Mouse (Mus musculus) ovary, postnatal 10 days (tissue): Measurements from ENCODE around the gene 1700017B05Rik.
"Not testable (repeated sequence)": the region's sequence is repeated elsewhere in the genome, so short reads cannot be mapped to it uniquely, and the experiment has no call there.

Experiments
- DNase-seq: peaks from one replicate; pipeline ENCODE4 v3.0.0; 2022; ENCODE audit warnings: low spot score

The 1700017B05Rik gene

DNA sequence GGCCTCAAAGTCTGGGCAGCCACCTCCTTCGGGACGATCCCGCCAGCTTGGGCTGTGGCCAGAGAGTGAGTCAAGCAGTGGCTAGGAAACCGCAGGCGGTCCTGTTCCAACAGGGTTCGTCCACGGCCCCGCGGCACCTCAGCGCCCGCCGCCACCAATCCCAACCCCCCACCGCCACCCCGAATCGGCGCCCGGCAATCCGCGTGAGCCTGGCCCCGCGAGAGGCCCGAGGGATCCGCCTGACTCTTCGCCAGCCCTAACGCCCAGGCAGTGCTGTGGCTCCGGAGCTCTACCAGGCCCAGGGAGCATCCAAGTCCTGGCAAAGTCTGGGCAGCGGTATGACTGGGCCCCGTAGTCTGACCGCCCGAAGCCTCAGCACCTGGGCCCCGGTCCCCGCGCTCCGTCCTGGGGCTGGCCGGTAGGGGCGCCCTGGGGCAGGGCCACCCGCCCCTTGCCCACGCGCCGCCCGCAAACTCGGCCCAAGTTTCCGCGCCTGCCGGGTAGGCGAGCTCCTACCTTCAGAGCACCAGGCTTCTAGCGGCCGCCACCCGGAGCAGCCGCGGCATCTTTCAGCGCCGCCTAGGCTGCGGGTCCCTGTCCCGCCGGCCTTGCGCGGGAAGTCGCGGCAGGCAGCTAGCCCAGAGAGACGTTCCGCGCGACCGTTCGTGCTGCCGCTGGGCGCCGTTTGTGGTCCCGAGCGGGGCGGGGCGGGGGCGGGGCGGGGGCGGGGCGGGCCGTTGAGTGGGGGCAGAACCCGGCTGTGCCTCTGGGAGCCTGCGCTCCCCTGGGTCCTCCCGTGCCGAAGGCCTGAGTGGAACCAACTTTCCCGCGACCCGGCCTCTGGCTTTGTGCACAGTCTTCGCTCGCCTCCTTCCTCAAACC is at the start of gene 1700017B05Rik:
1700017B05Rik (minus strand) TSS at position 700 of the 882 bp plus-strand sequence.
- DNase-seq, result peak; percentile 68

DNA sequence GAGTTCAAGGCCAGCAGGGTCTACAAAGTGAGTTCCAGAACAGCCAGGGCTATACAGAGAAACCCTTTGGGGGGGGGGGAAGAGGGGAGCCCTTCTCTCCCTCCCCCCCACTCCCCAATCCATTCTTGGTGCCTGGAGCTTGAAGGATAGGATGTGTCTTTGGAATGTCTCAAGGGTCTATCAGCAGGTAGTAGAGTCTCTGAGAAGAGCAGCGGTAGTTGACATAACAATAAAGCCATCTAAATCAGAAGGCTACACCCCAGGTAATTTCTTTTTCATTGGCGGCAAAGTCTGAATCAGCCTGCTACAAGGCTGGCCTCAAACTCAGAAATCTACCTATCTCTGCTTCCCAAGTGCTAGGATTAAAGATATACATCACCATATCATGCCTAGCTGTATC is 48.5 kb upstream of the 1700017B05Rik start:
- no peak for DNase-seq

DNA sequence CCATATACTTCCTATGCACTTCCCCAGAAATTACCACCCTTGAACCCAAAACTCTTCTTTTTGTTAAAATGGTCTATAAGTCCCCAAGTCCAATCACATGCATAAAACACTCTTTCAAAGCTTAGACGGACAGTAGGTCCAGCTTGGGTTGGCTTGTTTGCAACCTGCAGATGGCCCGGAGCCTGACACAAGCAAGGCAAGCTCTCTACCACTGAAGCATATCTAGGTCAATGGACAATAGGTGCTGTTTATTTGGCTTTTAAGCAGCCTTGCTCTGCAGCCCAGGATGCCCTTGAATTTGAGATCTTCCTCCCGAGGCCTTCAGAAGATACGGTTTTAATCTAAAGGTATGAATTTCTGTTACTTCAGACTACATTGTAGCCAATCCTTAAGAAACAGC is 46.9 kb upstream of the 1700017B05Rik start:
- DNase-seq, result no peak

DNA sequence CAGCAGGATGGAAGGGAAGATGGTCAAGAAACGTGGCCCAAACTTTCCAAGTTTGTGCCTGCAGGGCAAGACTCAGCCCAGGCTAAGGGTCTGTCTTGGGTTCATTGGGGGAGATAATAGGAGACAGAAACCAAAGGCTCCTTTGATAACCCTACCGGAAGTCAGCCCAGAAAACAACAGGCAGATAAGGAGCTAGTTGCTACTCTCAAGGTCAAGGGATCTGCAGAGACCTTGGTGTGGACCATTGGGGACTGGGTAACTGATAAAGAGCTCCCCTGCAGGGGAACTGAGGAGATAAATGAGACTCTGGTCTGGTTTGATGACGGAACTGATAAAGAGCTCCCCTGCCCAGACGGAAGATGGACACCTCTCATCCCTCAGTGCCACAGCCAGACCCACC is 45.0 kb upstream of the 1700017B05Rik start:
- DNase-seq, result no peak

DNA sequence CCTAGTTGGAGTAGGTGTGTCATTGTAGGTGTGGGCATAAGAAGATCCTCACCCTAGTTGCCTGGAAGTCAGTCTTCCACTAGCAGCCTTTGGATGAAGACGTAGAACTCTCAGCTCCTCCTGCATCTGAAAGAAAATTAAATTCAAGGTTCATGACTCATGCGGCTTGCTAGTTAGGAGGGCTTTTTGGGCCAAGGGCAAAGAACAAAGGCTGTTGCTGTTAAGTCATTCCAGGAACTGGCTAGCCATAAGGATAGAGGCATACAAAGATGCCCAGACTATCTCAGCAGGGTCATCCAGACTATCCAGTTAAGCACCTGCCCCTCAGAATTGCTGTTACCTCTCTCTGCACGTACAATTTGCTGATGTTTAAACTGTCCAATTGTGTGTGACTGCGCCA is 42.3 kb upstream of the 1700017B05Rik start:
- not testable (repeated sequence) for DNase-seq

DNA sequence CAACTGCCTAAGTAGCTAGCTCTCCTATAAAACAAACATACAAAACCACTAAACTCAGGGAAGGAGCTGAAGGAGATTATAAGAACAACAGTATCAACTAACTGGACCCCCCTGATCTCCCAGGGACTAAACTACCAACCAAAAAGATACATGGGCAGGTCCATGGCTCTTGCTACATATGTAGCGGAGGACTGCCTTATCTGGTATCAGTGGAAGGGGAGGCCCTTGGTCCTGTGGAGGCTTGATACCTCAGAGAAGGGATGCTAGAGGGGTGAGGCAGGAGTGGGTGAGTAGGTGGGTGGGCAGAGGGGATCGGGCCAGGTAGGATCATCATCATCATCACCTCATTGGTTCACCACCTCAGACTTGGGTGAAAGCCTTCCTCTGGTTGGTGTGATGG is 41.8 kb upstream of the 1700017B05Rik start:
- no peak for DNase-seq

DNA sequence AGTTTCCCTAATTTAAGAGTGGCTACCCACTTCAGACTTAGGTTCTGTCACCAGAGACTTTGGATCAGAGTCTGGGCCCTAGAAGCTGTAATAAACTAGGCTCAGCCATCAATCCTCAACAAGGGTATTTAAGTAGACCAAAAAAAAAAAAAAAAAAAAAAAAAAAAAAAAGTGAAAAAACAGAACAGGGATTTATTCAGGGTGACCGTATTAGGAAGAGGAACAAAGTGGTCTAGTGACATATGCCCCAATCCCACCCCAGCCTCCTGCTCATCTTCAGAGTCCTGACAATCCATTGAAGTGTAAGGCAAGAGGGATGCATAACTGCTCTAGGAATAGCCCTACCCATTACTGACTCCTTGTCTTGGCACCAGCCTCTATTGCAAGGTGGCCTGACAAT is 40.9 kb upstream of the 1700017B05Rik start:
- DNase-seq, result no peak

DNA sequence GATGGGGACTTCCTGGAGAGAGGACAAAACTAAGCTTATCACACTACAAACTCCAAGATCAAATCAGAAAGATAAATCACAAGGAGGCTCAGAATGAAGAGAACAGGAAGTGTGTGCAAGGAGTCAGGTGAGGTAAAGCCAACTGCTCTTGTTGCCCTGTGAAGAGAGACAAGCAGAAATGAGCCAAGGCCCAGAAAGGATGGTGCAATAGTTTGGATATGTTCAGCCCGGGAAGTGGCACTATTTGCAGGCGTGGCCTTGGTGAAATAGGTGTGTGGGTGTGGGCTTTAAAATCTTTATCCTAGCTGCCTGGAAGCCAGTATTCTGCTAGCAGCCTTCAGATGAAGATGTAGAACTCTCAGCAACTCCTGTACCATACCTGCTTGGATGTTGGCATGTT is 38.4 kb upstream of the 1700017B05Rik start:
- no peak for DNase-seq

DNA sequence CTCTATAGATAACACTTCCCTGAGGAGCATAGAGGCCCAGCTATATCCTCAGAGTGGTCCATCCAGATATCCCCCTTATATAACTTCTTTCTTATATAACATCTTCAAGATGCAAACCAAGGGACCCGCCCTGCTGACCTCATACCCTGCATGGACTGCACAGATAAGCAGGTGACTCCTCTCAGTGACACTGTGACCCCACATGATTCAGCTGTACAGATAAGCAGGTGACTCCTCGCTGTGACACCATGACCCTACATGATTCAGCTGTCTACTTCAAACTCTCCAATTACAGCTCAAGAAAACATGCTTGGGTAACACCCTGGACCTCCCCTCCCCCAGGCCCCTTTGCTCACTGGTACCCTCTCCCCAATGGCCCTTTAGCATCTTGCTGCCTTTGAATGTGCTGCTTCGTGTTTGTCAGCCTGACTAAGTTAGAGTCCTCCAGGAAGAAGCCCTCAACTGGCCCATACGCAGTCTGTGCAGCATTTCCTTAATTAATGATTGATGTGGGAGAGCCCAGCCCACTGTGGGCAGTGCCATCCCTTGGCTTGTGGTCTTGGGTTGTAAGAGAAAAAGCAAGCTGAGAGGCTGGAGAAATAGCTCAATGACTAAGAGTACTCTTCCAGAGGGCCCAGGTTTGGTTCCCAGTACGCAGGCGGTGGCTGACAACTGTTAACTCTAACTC is 37.5 kb upstream of the 1700017B05Rik start:
- DNase-seq, result no peak

DNA sequence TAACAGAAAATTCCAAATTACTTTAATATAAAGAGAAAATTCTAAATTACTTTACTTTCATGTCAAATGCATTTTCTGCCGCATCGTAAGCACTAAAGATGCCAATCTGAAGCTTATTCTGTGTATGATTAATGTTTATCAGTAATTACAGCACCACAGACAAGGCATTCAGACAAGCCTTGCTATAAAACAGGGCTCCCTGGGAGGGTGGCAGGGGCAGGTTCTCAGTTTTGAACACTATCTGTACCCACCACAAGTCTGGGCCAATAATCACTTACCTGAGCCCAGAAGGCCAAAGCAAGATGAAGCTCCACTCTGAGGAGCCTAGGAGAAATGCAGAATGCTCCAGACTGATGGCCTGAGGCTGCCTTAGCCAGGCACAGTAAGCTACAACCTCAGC is 35.5 kb upstream of the 1700017B05Rik start:
- DNase-seq, result no peak

DNA sequence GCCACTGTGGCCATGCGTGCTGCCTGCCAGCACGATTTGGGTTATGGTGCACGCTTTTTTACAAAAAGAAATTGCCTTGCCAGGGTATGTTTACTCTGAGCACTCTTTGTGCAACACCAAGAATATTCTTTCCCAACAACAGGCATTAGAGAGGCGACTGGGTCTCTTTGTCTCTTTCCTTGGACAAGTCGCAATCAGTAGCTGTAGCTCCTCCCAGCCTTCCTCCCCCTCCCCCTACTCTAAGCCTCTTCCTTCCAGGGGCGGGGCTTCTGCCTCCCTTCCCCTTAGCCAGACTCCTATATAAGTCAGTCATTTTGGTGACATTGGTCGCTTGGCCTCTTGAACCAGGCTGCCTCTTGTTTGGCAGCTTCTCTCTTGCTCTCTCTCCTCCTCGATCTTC is 33.9 kb upstream of the 1700017B05Rik start:
- no peak for DNase-seq

DNA sequence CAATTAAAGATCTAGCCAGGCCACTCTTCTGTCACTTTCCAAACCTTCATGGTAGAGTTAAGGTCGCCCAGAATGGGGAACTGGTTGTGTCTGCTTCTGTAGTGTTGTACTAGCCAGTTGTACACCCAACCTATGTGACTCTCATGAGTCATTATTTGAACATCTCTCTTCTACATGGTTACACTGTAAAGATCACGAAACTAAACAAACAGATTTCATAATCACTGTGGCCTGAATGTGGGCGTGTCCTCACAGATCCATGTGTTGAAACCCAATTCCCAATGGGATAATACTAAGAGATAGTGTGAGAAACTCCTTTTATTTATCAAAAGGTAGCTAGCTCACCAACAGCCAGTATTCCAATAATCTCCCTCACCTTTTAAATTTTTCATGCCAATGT is 33.3 kb upstream of the 1700017B05Rik start:
- no peak for DNase-seq

DNA sequence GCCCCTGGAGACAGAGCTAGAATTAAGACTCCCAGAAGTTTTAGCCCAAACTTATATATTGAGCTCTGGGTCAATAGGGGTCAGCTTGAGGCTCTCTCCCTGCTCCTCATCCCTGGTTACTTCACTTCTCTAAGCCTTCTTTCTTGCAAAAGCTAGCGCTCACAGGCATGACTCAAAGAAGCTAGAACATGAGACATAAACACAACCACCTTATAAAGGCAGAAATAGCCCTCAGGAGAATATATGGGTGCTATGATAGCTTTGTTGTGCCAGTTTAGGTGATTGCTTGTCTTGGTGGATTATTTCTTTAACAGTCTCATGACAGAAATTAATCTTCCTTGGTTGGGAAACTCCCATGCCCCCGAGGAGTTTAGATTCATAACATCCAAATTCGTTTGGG is 32.5 kb upstream of the 1700017B05Rik start:
- DNase-seq, result no peak

DNA sequence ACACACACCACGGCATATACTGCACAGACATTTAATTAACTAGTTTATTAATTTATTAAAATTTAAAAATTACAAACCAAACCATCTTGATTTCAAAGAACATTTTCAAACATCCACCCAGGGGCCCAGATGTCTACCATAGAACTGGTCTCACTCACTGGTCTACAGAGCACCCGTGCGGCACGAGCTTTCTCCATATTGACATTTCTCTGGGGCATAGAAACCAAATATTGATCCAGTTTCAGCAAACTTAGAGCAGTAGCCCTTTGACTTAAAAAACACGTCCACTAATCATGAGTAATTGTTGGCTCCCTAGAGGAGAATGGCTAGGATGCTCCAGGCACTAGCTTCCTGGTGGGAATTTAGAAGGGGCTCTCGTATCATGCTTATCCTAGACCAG is 24.8 kb upstream of the 1700017B05Rik start:
- DNase-seq, result no peak

DNA sequence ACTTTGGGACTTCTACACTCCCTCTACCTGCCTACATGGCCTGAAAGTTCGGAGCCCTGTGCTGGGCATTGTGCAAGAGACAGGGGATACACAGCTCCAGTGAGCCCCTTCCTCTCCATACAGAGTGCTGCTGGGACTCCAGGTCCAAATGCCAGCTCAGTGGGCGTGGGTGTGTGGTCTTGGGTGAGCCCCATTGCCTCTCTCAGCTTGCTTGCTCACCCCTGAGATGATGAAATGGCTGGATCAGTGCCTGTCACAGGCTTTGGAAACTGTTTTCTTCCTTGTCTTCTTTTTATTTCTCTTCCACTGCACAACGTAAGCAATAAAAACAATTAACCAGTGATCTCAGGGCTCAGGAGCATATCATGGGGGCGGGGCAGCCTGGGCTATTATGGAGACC is 20.9 kb upstream of the 1700017B05Rik start:
- no peak for DNase-seq

DNA sequence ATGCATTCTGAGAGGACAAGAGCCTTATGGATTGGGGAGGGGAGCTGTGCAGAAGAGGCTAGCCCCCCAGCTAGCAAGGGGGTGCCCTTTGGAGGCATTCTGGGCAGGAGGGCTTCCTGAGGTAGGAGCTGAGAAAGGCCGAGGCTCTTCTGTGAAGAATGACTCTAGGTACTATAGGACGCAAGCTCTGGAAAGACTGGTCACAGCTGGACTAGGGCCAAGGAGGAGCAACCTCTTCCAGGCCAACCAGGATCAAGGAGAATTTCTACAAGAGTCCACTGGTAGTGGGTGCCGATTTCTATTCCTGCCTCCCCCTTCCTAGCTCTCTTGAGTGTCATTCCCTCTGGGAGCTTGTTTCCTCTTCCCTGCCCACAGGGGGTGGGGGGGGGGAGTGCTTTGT is 20.3 kb upstream of the 1700017B05Rik start:
- no peak for DNase-seq

DNA sequence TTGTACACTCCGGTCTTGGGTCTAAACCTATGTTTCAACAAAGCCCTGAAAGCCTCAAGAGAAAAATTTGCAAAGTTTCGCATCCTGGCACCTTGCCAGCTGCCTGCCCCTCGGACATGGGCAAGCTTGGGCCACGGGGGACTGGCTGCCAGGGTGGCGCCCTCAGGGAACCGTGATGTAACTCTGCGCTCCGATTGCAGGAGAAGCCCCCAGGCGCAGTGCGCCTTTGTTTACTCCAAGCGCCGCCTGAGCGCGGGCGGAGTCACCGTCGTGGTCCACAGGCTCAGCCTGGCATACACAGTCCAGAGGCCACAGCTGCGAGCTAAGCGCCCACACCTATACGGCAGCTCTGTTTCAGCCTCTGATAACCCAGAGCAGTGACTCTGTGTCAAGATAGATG is 19.1 kb upstream of the 1700017B05Rik start:
- no peak for DNase-seq

DNA sequence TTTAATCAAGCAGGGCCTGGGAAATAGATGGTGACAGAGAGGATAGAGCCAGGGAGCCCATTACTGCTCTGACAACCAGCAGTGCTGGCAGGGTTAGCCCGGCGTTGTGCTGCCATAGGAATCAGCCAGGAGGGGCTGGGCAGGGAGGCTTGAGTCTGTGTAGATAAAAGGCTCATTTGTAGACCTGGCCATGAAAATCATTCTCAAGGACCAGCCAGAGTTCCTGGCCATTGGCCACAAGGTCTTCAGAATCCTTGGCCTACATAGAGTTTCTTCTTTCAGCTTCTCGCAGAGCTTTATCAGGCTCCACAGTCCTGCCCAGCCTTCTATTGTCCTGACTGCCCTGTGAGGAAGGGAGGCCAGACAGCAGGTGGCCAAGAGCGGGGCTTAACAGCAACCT is 17.0 kb upstream of the 1700017B05Rik start:
- no peak for DNase-seq

DNA sequence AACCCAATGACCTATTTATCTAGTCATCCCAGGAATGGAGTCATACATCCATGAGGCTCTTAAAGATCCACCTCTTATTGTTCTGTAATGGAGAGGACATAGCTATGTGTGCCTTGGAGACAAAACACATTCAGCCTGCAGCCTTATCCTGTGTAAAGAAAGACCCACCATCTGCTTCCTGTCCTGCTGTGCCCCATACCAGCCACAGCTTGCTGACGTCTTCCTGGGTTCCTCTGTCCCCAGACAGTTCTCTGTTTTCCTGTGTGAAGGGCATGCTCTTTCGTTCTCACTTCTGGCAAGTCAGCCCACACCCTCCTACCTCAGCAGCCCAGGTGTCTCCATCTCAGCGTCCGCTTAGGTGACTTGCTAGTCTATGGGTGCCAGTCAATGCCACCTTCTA is 15.9 kb upstream of the 1700017B05Rik start:
- no peak for DNase-seq

DNA sequence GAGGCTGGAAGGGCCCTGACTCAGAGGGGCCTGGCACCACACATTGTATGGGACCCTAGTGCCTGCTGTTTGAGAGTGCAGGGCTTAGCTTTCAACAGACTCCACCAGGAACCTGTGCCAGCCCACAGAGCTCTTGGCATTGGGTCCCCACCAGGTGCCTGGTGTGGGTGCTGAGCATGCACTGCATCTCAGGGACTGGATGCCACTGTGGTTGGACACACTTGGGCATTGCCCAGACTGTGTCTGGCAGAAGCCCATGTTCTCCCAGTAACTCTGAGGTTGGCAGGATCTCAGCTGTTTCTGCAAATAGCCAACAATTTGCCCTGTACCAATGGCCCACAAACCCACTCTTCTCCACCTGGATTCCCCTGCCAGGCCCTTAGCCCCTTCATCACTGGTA is 13.9 kb upstream of the 1700017B05Rik start:
- DNase-seq, result no peak

DNA sequence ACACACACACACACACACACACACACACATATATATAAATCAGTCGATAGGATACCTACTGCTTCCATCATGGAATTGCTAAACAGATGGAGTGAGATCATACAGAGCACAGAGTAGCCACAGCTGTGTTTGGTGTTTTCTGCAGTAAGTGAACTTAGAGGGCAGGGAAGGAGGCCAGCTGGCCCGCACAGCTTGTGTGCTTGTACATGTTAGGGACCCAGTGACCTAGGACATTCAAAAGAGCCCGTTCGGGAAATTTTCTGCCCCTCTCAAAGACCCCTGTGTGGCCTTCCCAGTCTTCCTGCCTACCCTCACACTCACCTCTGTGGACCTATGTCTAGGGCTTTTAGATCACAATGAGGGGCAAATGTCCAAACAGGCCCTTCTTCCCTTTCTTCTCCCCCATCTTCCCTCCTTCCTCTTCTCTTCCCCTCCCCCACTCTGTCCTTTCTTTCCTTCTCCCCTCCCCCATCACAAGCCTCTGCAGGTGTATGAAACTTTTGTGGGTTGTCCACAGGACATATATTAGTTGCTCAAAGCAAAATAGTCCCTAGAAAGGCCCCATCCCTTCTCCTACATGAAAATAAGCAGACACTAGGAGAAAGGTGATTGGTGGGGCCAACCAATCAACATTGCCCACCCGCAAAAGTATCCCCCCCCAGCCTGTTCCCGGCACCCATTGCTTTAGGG is 11.5 kb upstream of the 1700017B05Rik start:
- DNase-seq, result no peak

DNA sequence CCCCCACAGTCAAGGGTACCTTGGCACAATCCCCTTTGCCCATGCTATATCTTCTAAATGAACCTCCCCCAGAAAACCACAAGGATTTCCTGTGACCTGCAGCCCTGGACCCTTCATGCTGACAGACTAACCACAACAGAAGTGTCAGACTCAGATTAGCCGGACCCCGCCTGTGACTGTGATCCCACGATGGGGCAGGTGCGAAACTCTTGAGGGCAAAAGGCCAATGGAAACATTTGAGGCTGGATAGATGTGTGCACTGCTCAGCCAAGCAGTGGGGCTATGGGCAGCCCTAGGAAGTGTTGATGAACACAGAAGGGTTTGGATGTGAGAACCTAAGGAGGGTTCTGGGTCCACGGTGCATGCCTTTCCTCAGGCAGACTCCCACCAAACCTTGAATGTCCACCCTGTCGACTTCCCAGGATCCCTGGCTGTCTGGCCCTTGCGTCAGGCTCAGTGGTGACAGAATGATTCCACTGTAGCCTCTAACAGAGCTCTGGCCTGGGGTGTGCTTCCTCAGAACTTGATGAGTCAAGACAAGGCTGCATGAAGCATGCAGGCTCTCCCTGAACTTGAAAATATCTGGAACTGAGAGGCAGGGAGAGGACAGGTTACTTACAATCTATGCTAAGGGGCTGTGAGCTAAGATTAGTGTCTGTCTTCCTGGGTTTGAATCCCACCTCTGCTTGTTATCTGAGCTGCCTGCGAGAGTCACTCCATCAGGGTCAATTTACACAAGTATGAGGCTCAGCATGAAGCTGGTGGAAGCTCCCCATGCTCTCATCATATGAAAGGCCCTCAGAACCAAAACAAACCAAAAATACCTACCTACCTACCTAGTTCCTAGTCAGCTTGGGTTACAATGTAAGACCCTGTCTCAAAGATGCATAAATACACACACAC is 10.7 kb upstream of the 1700017B05Rik start:
- DNase-seq, result no peak
